Mouse (Mus musculus) limb, embryonic 11.5 days (tissue): ENCODE results near the gene Atp6v0b. TPM values are rescaled to one million over a fixed set of nuclear protein-coding genes. Genes with fewer than 3 reads are reported as not detected.

Source experiments
- ATAC-seq: fragments of 200-750 bp; cut with Nextera tagmentation; 2 replicates; pipeline ENCODE4 v1.8.0; 2017; ENCODE audit warnings: low read depth; ENCODE audit not compliant: insufficient number of reproducible peaks, low FRiP score, low TSS enrichment
- DNase-seq: peaks from one replicate; pipeline ENCODE4 v3.0.0-alpha.2; 2015; ENCODE audit warnings: low spot score
- H3K27ac ChIP-seq: fragments of 300-500 bp; sonication (generic); replicated peaks from 2 replicates; pipeline ENCODE4 v1.5.1; 2014; ENCODE audit warnings: low read depth, mild to moderate bottlenecking, low read length
- H3K27me3 ChIP-seq: fragments of 300-500 bp; sonication (generic); 2 replicates; pipeline ENCODE4 v1.6.1; 2014; ENCODE audit warnings: mild to moderate bottlenecking, low read length, mixed read lengths; ENCODE audit not compliant: control insufficient read depth, insufficient read depth
- H3K36me3 ChIP-seq: fragments of 300-500 bp; sonication (generic); 2 replicates; pipeline ENCODE4 v1.6.1; 2014; ENCODE audit warnings: mild to moderate bottlenecking, low read length, moderate library complexity, mixed read lengths; ENCODE audit not compliant: control insufficient read depth, insufficient read depth
- H3K4me1 ChIP-seq: fragments of 300-500 bp; sonication (generic); 2 replicates; pipeline ENCODE4 v1.6.1; 2014; ENCODE audit warnings: low read length, mixed read lengths; ENCODE audit not compliant: control insufficient read depth, insufficient read depth
- H3K4me2 ChIP-seq: fragments of 300-500 bp; sonication (generic); 2 replicates; pipeline ENCODE4 v1.6.1; 2014; ENCODE audit warnings: low read depth, mild to moderate bottlenecking, moderate library complexity; ENCODE audit not compliant: severe bottlenecking
- H3K4me3 ChIP-seq: fragments of 300-500 bp; sonication (generic); 2 replicates; pipeline ENCODE4 v1.5.1; 2014; ENCODE audit warnings: low read depth, low read length
- H3K9ac ChIP-seq: fragments of 300-500 bp; sonication (generic); 2 replicates; pipeline ENCODE4 v1.6.1; 2014; ENCODE audit warnings: mild to moderate bottlenecking, low read length
- H3K9me3 ChIP-seq: fragments of 300-500 bp; sonication (generic); 2 replicates; pipeline ENCODE4 v1.6.1; 2016; ENCODE audit warnings: low read length; ENCODE audit not compliant: control insufficient read depth
- WGBS: fragments of 180-500 bp; shearing (Covaris S2); extraction: QIAGEN DNeasy Blood & Tissue Kit; methylation state at CpG from one replicate; pipeline ENCODE4 v1.1.7; 2014; 5-methylcytosine and 5-hydroxymethylcytosine counted together
- polyA plus RNA-seq: library from polyadenylated mRNA; unstranded; fragments of >200 nt; fragmentation: Nextera tagmentation; extraction: Ambion mirVana; gene quantifications from 2 replicates; pipeline ENCODE4 v1.2.1, GENCODE M21; 2014

Atp6v0b gene
- polyA plus RNA-seq, 1 experiment from 2014 or later, result 158 TPM

DNA sequence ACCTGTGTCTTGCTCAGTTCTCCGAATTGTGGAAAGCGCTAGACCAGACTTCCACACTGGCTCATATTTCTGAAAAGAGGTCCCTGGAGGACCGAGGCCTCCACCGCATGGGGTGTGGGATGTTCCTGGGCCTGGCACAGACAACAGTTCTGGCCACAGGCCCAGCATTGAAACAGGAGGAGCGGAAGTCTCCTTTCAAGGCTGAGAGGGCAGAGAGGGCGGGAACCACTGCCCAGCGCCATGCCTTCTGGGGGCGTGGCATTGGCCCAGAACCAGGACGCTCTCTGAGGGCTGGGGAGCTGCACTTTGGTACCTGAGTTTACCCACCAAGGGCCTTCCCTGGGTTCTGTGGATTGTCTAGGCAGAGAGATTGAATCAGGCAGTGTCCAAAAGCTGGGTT is 21.1 kb downstream of the Atp6v0b start:
- no peak overlapping the region for H3K4me2 ChIP-seq
- no peak overlapping the region for H3K9ac ChIP-seq
- H3K27me3 ChIP-seq, result no peaks in the 10 kb centered on the region
- no peaks in the 10 kb centered on the region for H3K4me1 ChIP-seq
- ATAC-seq, result no peak
- H3K9me3 ChIP-seq, result no peaks in the 10 kb centered on the region
- H3K36me3 ChIP-seq, result peaks cover 5% of the 10 kb centered on the region; the same call in 1 of the 2 replicates
- no peak overlapping the region for H3K27ac ChIP-seq
- no peak for DNase-seq
- 72% methylated on average over 9 of the region's 9 CpGs for WGBS
- H3K4me3 ChIP-seq, result no peak overlapping the region

DNA sequence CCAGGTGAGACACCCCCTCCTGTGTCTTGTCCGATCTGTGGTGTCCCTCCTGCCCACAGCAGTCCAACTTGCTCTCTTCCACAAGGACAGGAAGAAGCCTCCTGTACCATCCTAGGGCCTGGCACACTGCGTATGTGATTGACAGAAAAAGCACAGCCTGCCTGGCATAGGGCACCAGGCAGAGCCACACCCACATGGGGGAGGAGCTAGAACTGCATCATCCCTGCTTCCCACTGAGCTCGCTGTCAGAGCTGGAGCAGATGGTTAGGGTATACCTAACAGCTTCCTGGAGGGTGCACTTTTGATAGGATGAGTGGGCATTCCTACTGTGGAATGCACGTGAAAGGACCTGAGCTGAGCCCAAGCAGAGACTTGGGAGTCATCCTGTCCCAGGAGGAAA is 24.3 kb downstream of the Atp6v0b start:
- Histone ChIP-seq H3K27me3 (no peaks in the 10 kb centered on the region), H3K27ac (no peak overlapping the region), H3K36me3 (peaks cover 5% of the 10 kb centered on the region; the same call in 1 of the 2 replicates), H3K4me3 (no peak overlapping the region), H3K4me1 (no peaks in the 10 kb centered on the region), H3K9ac (no peak overlapping the region), H3K4me2 (no peak overlapping the region), H3K9me3 (no peaks in the 10 kb centered on the region)
- DNase-seq (no peak), ATAC-seq (no peak)
- 34% methylated on average over 4 of the region's 4 CpGs for WGBS

DNA sequence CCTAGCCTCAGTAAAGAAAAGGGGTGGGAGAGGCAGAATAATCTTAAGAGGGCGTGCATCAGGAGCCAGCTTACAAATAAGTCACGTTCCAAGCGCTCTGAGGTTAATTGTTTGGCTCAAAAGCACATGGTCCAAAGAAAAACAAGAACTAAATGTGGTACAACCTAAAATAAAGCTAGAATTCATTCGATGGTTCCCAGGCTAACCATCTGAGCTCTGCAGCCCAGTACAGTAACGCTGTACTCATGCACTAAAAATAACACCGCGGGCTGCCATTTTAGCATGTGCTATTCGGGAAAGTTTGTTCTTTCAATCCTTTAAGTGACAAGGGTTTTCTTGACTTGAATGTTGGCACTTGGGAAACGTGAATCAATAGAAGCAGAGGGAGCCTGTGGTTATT is 26.6 kb downstream of the Atp6v0b start:
- Histone ChIP-seq H3K27ac (no peak overlapping the region), H3K36me3 (peaks cover 9% of the 10 kb centered on the region; the same call in 1 of the 2 replicates), H3K27me3 (no peaks in the 10 kb centered on the region), H3K4me3 (no peak overlapping the region), H3K9ac (no peak overlapping the region), H3K4me1 (no peaks in the 10 kb centered on the region), H3K9me3 (no peaks in the 10 kb centered on the region), H3K4me2 (no peak overlapping the region)
- WGBS, result 88% methylated on average over 9 of the region's 9 CpGs
- DNase-seq (no peak), ATAC-seq (no peak)

DNA sequence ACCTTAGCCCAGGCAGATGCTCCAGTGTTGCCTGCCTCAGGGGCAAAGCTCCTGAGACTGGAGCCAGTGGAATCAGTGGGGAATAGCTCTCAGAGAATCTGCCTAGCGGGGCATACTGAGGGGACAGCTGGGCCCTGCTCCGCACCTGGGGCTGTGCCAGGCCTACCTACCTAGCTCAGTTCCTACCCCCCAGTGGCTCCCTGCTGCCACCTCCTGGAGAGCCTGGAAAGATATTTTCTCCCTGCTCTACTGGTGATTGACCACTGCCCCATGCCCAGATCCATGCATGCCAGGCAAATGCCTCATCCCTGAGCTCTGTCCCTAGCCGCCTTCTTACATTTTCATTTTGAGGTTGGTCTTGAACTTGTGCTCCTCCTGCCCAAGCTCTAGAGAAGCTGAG is 28.3 kb downstream of the Atp6v0b start:
- WGBS, result 73% methylated on average over 3 of the region's 3 CpGs
- H3K9ac ChIP-seq, result no peak overlapping the region
- H3K4me2 ChIP-seq, result no peak overlapping the region
- DNase-seq (peak; percentile 72), ATAC-seq (peak; percentile 49; the same call in 1 of the 2 replicates)
- H3K27ac ChIP-seq, result no peak overlapping the region
- no peaks in the 10 kb centered on the region for H3K9me3 ChIP-seq
- H3K27me3 ChIP-seq, result no peaks in the 10 kb centered on the region
- H3K4me1 ChIP-seq, result no peaks in the 10 kb centered on the region
- no peak overlapping the region for H3K4me3 ChIP-seq
- H3K36me3 ChIP-seq, result peaks cover 6% of the 10 kb centered on the region; the same call in 1 of the 2 replicates

DNA sequence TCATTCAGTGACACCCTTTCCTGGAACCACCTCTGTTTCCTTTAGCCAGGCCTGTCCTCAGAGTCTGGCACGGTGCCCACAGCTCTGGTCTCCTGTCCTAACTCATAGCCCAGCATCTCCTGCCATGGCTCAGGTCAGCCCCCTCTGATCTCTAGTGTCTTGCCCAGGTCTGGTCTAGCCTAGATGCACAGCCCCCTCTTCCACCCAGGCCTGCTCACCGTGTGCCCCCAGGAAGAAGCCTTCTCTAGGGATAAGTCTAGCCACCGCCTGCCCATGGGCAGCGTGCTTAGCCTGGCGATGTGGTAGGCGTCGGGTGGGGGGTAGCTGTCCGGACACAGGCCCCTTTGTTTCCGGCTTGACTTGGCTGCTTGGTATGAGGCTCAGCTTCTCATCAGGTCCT is 32.0 kb downstream of the Atp6v0b start:
- H3K4me1 ChIP-seq, result no peaks in the 10 kb centered on the region
- no peaks in the 10 kb centered on the region for H3K9me3 ChIP-seq
- no peak overlapping the region for H3K4me2 ChIP-seq
- H3K4me3 ChIP-seq, result no peak overlapping the region
- 93% methylated on average over 9 of the region's 9 CpGs for WGBS
- no peaks in the 10 kb centered on the region for H3K27me3 ChIP-seq
- peaks cover 4% of the 10 kb centered on the region; the same call in 1 of the 2 replicates for H3K36me3 ChIP-seq
- ATAC-seq (no peak), DNase-seq (no peak)
- no peak overlapping the region; the same call in 1 of the 2 replicates for H3K9ac ChIP-seq
- H3K27ac ChIP-seq, result no peak overlapping the region

DNA sequence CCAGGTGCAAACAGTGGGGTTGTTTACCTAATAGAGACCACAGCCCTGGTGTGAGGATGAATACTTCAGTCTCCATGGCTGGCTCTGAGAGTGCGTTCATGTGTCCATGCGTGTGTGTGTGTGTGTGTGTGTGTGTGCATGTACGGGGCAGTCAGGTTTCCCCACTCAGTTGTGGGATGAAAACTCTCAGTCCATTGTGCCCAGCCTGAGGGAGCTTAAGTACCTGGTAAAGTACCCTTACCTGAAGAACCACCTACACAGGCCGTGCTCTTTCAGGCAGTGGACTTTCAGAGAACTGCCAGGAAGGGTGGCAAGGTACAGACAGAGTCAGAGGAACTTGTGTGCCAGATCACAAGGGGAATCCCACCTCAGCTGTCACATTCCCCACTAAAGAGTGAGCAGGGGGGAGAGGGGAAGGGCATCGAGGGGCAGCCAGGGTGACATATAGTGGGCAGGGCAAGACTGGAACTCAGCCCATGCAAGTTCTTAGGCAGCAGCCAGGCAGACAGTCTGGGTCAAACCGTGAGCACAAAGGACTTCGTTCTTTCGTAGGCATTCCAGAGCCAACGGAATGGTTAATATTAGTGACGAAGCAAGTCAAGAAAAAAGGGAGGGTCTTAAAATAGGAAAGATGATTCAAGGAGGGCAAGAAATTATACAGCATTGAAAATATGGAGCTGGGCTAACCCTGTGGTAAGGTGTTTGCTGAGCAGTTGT is 34.8 kb downstream of the Atp6v0b start:
- no peaks in the 10 kb centered on the region for H3K27me3 ChIP-seq
- no peak for ATAC-seq
- 91% methylated on average over 10 of the region's 10 CpGs for WGBS
- H3K9ac ChIP-seq, result no peak overlapping the region; the same call in 1 of the 2 replicates
- H3K4me1 ChIP-seq, result peaks cover 2% of the 10 kb centered on the region; the same call in 1 of the 2 replicates
- H3K9me3 ChIP-seq, result no peaks in the 10 kb centered on the region
- DNase-seq, result no peak
- no peak overlapping the region for H3K4me2 ChIP-seq
- H3K27ac ChIP-seq, result no peak overlapping the region
- no peak overlapping the region for H3K4me3 ChIP-seq
- H3K36me3 ChIP-seq, result peaks cover 4% of the 10 kb centered on the region; the same call in 1 of the 2 replicates

DNA sequence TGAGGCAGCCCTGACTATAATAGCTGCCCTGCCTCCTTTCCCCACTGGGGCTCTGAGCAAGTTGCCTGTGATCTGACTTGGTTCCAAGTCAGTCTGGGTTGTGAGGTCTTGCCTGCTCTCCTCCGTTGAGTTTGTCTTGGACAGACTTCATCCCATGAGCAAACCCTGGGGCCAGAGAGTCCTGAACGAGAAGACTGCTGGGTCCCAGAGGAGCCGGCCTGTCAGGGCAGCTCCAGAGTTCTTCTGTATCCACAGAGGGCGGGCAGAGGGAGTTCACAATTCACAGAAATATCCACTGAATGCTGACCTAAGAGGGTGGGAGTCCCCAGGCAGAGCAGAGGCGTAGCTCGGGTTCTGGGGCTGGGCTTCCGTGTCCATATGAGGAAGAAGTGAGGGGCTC is 36.3 kb downstream of the Atp6v0b start:
- Histone ChIP-seq H3K4me1 (peaks cover 5% of the 10 kb centered on the region; the same call in 1 of the 2 replicates), H3K9ac (no peak overlapping the region), H3K36me3 (peaks cover 2% of the 10 kb centered on the region; the same call in 1 of the 2 replicates), H3K27ac (no peak overlapping the region), H3K27me3 (no peaks in the 10 kb centered on the region), H3K4me2 (no peak overlapping the region), H3K4me3 (no peak overlapping the region), H3K9me3 (no peaks in the 10 kb centered on the region)
- WGBS, result 81% methylated on average over 7 of the region's 7 CpGs
- no peak for ATAC-seq
- no peak for DNase-seq

DNA sequence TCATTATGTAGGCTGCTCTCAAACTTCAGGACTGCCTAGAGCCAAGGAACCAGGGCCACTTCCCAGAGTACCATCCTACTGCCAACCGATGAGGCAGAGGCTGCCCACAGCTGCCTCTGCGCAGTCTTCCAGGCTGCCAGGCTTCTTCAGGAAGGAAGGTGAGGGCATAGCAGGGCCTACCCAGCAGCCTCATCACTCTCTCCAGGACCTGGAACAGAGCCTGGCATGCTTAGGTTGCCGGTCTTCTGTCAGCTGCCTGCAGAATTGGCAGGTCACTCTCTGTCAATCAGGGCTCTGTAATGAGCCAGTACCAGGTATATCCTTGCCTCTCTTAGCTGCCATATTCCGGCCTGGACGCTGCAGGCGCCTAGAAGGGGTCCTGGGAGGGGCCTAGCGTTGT is 37.0 kb downstream of the Atp6v0b start:
- 81% methylated on average over 7 of the region's 7 CpGs for WGBS
- Histone ChIP-seq H3K4me2 (no peak overlapping the region), H3K4me1 (peaks cover 5% of the 10 kb centered on the region; the same call in 1 of the 2 replicates), H3K36me3 (peaks cover 3% of the 10 kb centered on the region; the same call in 1 of the 2 replicates), H3K27ac (no peak overlapping the region), H3K9me3 (no peaks in the 10 kb centered on the region), H3K4me3 (no peak overlapping the region), H3K9ac (no peak overlapping the region), H3K27me3 (no peaks in the 10 kb centered on the region)
- ATAC-seq, result no peak
- DNase-seq, result no peak
